Mouse (Mus musculus) heart, embryonic 12.5 days (tissue): Measurements from ENCODE around the gene Hcn3. TPM values are rescaled to one million over a fixed set of nuclear protein-coding genes. Genes with fewer than 3 reads are reported as not detected.

ENCODE experiments used
- ATAC-seq: fragments of 200-750 bp; cut with Nextera tagmentation; 2 replicates; pipeline ENCODE4 v1.8.0; 2017; ENCODE audit warnings: moderate TSS enrichment, moderate library complexity; ENCODE audit not compliant: insufficient number of reproducible peaks, low FRiP score
- H3K27ac ChIP-seq: fragments of 300-500 bp; sonication (generic); 2 replicates; pipeline ENCODE4 v1.5.1; 2016; ENCODE audit warnings: mild to moderate bottlenecking, moderate library complexity; ENCODE audit not compliant: poor library complexity, severe bottlenecking
- H3K27me3 ChIP-seq: fragments of 300-500 bp; sonication (generic); replicated peaks from 2 replicates; pipeline ENCODE4 v1.6.1; 2016; ENCODE audit warnings: mild to moderate bottlenecking, moderate library complexity
- H3K36me3 ChIP-seq: fragments of 300-500 bp; sonication (generic); 2 replicates; pipeline ENCODE4 v1.6.1; 2016; ENCODE audit warnings: mild to moderate bottlenecking, moderate library complexity
- H3K4me1 ChIP-seq: fragments of 300-500 bp; sonication (generic); replicated peaks from 2 replicates; pipeline ENCODE4 v1.6.1; 2016; ENCODE audit warnings: mild to moderate bottlenecking
- H3K4me2 ChIP-seq: fragments of 300-500 bp; sonication (generic); 2 replicates; pipeline ENCODE4 v1.6.1; 2016; ENCODE audit warnings: mild to moderate bottlenecking, moderate library complexity
- H3K4me3 ChIP-seq: fragments of 300-500 bp; sonication (generic); 2 replicates; pipeline ENCODE4 v1.5.1; 2016; ENCODE audit warnings: mild to moderate bottlenecking
- H3K9ac ChIP-seq: fragments of 300-500 bp; sonication (generic); 2 replicates; pipeline ENCODE4 v1.6.1; 2016; ENCODE audit warnings: mild to moderate bottlenecking, moderate library complexity
- H3K9me3 ChIP-seq: fragments of 300-500 bp; sonication (generic); replicated peaks from 2 replicates; pipeline ENCODE4 v1.6.1; 2016; ENCODE audit warnings: mild to moderate bottlenecking, moderate library complexity
- WGBS: fragments of 180-500 bp; shearing (Covaris S2); methylation state at CpG from one replicate; pipeline ENCODE4 v1.1.7; 2016; 5-methylcytosine and 5-hydroxymethylcytosine counted together
- polyA plus RNA-seq: library from polyadenylated mRNA; unstranded; fragments of >200 nt; fragmentation: Nextera tagmentation; extraction: Ambion mirVana; gene quantifications from 2 replicates; pipeline ENCODE4 v1.2.1, GENCODE M21; 2016

Gene Hcn3
- polyA plus RNA-seq = 0.45 and 0.65 TPM in 2 replicates

DNA sequence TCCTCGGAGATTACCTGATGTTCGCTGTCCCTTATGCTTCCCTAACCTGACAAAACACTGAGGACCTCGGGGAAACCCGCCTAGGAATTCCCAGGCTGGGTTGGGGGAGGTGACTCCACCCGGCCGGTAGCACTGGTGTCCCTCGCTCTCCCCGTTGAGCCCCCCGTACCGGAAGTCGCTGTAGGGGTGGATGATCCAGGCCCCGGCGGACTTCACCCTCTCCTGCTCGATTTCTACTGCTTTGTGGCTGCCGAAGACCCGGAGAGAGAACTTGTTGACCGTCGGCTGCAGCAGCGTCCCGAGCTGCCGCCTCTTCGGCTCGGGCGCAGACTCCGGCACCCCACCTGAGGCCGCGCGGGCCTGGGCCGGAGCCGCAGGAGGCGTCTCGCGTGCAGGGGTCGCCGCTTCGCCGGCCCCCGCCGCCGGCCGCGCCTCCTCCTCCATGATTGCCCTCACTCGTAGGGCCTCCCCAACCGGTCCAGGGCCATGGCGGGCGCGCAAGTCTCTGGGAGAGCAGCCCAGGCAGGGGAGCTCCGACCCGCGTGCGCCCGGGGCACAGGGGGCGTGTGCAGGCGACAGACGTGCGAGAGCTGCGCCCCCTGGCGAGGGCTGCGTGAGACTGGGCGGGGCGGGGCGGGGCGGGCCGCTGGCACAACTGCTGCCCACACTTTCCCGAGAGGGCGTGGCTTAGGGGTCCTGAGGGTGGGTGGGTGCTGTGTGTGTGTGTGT lies at the start of gene Hcn3:
Gene Hcn3 (minus strand): TSS at position 581 of the 729 bp plus-strand sequence.
- Histone ChIP-seq H3K4me2 (peak within 1 kb of the TSS; percentile 98), H3K9me3 (no peaks in the 10 kb centered on the region), H3K4me3 (peak within 1 kb of the TSS; percentile 58), H3K27me3 (peaks cover 35% of the 10 kb centered on the region), H3K27ac (no peak within 1 kb of the TSS), H3K9ac (peak within 1 kb of the TSS; percentile 57), H3K36me3 (no peaks in the 10 kb centered on the region), H3K4me1 (peaks cover 15% of the 10 kb centered on the region)
- peak; percentile 69 for ATAC-seq
- under 1% methylated on average over 66 of the region's 66 CpGs for WGBS

GRCm38 (mm10) chr3:89209731-89210130 lies 49.7 kb upstream of the Hcn3 start:
- Histone ChIP-seq H3K4me2 (no peak overlapping the region), H3K9me3 (no peaks in the 10 kb centered on the region), H3K9ac (no peak overlapping the region), H3K4me1 (peaks cover 15% of the 10 kb centered on the region), H3K27ac (no peak overlapping the region; the same call in 1 of the 2 replicates), H3K27me3 (no peaks in the 10 kb centered on the region), H3K4me3 (no peak overlapping the region), H3K36me3 (peaks cover 67% of the 10 kb centered on the region)
- 91% methylated on average over 7 of the region's 7 CpGs for WGBS
- no peak for ATAC-seq

- peaks cover 76% of the 10 kb centered on the region for H3K36me3 ChIP-seq
- no peak overlapping the region for H3K4me3 ChIP-seq
- H3K27me3 ChIP-seq = no peaks in the 10 kb centered on the region
Observed at GRCm38 (mm10) chr3:89208736-89209135, 48.7 kb upstream of the Hcn3 start.

DNA sequence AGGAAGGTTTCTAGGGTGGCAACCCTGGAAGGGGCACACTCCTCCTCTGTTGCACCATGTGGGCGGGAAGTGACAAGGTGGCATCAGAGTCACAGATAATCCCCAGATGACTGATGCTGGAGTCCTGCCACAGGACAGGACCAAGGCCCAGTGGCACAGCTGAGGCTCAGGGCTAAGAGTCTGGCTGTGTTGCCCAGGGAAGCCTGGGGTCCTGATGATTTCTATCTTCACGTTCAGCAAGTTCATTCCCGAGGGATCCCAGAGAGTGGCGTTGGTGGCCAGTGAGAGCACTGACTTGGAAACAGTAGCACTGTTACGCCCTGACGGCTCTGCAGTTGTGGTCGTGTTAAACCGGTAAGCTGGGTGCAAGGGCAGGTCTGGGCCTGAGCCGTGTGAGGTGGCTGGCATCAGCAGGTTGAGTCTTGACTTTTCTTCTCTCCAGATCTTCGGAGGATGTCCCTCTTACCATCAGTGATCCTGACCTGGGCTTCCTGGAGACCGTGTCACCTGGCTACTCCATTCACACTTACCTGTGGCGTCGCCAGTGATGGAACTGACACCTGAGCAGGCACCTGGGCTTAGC lies 48.2 kb upstream of the Hcn3 start:
- Histone ChIP-seq H3K9me3 (no peaks in the 10 kb centered on the region), H3K27me3 (no peaks in the 10 kb centered on the region), H3K4me1 (peaks cover 15% of the 10 kb centered on the region), H3K36me3 (peaks cover 76% of the 10 kb centered on the region), H3K4me3 (no peak overlapping the region), H3K4me2 (no peak overlapping the region), H3K9ac (no peak overlapping the region), H3K27ac (no peak overlapping the region)
- 86% methylated on average over 13 of the region's 13 CpGs for WGBS
- no peak for ATAC-seq

More at GRCm38 (mm10) chr3:89208736-89209135, 48.7 kb upstream of the Hcn3 start:
- ATAC-seq = no peak
- Histone ChIP-seq H3K4me2 (no peak overlapping the region), H3K27ac (no peak overlapping the region), H3K9me3 (no peaks in the 10 kb centered on the region), H3K4me1 (peaks cover 11% of the 10 kb centered on the region), H3K9ac (no peak overlapping the region)
- 86% methylated on average over 6 of the region's 6 CpGs for WGBS

- Histone ChIP-seq H3K9me3 (no peaks in the 10 kb centered on the region), H3K4me1 (peaks cover 10% of the 10 kb centered on the region), H3K27ac (no peak overlapping the region), H3K4me2 (no peak overlapping the region), H3K9ac (no peak overlapping the region), H3K4me3 (no peak overlapping the region), H3K36me3 (peaks cover 76% of the 10 kb centered on the region), H3K27me3 (no peaks in the 10 kb centered on the region)
- ATAC-seq = no peak
- WGBS = 86% methylated on average over 2 of the region's 2 CpGs
Observed at GRCm38 (mm10) chr3:89206695-89207094, 46.7 kb upstream of the Hcn3 start.

- no peak for ATAC-seq
Observed at GRCm38 (mm10) chr3:89206079-89206478, 46.1 kb upstream of the Hcn3 start.

DNA sequence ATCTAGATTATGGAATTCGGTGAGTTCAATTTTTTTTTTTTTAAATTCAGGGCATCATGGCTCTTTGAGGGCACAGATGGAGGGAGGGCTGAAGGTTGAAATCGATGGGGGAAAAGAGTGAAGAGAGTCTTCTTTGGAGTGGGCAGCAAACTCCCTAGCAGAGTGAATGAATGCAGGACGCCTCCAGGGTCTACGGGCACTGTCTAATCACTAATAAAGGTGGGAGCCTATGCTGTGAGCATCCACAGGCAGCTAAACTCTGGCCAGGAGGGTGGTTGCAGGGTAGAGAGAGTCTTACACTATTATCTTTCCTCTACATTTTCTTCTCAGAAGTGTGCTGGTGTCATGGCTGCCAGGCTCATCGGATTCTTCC lies 43.1 kb upstream of the Hcn3 start:
- no peak overlapping the region for H3K27ac ChIP-seq

More at GRCm38 (mm10) chr3:89206079-89206478, 46.1 kb upstream of the Hcn3 start:
- Histone ChIP-seq H3K27me3 (no peaks in the 10 kb centered on the region), H3K27ac (no peak overlapping the region), H3K4me3 (no peak overlapping the region), H3K36me3 (peaks cover 72% of the 10 kb centered on the region), H3K9me3 (no peaks in the 10 kb centered on the region), H3K9ac (no peak overlapping the region), H3K4me2 (no peak overlapping the region), H3K4me1 (peaks cover 8% of the 10 kb centered on the region)
- WGBS = 88% methylated on average over 7 of the region's 7 CpGs

GRCm38 (mm10) chr3:89202253-89203141 lies 42.5 kb upstream of the Hcn3 start, which contains the start of gene Gba:
Gene Gba, plus strand, starts transcription at chr3:89202928.
- ATAC-seq = peak; percentile 90
- WGBS = 24% methylated on average over 13 of the region's 13 CpGs

More for the DNA sequence above, 43.1 kb upstream of the Hcn3 start:
- Histone ChIP-seq H3K9ac (peak overlapping the region; percentile 67), H3K4me3 (peak overlapping the region; percentile 60), H3K36me3 (peaks cover 43% of the 10 kb centered on the region), H3K27me3 (no peaks in the 10 kb centered on the region), H3K9me3 (no peaks in the 10 kb centered on the region), H3K4me1 (peaks cover 5% of the 10 kb centered on the region), H3K4me2 (peak overlapping the region; percentile 72)
- WGBS = 31% methylated on average over 5 of the region's 5 CpGs
- ATAC-seq = no peak

GRCm38 (mm10) chr3:89199839-89200238 lies 39.8 kb upstream of the Hcn3 start:
- H3K4me3 ChIP-seq = no peak overlapping the region
- H3K27ac ChIP-seq = no peak overlapping the region
- 67% methylated on average over 3 of the region's 3 CpGs for WGBS
- peaks cover 14% of the 10 kb centered on the region for H3K4me1 ChIP-seq
- H3K27me3 ChIP-seq = no peaks in the 10 kb centered on the region
- H3K9me3 ChIP-seq = no peaks in the 10 kb centered on the region
- no peak overlapping the region for H3K4me2 ChIP-seq
- H3K36me3 ChIP-seq = peaks cover 10% of the 10 kb centered on the region
- H3K9ac ChIP-seq = no peak overlapping the region
- ATAC-seq = no peak

More at GRCm38 (mm10) chr3:89202253-89203141, 42.5 kb upstream of the Hcn3 start, which contains the start of gene Gba:
- peaks cover 5% of the 10 kb centered on the region for H3K4me1 ChIP-seq
- no peaks in the 10 kb centered on the region for H3K27me3 ChIP-seq
- H3K4me2 ChIP-seq = peak within 1 kb of the TSS; percentile 72
- peaks cover 36% of the 10 kb centered on the region for H3K36me3 ChIP-seq
- peak within 1 kb of the TSS; percentile 67 for H3K9ac ChIP-seq
- H3K27ac ChIP-seq = no peak within 1 kb of the TSS
- peak within 1 kb of the TSS; percentile 60 for H3K4me3 ChIP-seq
- H3K9me3 ChIP-seq = no peaks in the 10 kb centered on the region

- Histone ChIP-seq H3K9me3 (no peaks in the 10 kb centered on the region), H3K4me1 (peaks cover 9% of the 10 kb centered on the region), H3K4me3 (peak overlapping the region; percentile 46), H3K27me3 (no peaks in the 10 kb centered on the region), H3K4me2 (peak overlapping the region; percentile 75), H3K27ac (peak overlapping the region; percentile 27), H3K36me3 (no peaks in the 10 kb centered on the region), H3K9ac (peak overlapping the region; percentile 69)
- peak; percentile 96 for ATAC-seq
- 7% methylated on average over 33 of the region's 33 CpGs for WGBS
Observed at GRCm38 (mm10) chr3:89195979-89196877, 36.2 kb upstream of the Hcn3 start.
